Mouse (Mus musculus): Measurements from ENCODE around the gene Gp9.

DNA sequence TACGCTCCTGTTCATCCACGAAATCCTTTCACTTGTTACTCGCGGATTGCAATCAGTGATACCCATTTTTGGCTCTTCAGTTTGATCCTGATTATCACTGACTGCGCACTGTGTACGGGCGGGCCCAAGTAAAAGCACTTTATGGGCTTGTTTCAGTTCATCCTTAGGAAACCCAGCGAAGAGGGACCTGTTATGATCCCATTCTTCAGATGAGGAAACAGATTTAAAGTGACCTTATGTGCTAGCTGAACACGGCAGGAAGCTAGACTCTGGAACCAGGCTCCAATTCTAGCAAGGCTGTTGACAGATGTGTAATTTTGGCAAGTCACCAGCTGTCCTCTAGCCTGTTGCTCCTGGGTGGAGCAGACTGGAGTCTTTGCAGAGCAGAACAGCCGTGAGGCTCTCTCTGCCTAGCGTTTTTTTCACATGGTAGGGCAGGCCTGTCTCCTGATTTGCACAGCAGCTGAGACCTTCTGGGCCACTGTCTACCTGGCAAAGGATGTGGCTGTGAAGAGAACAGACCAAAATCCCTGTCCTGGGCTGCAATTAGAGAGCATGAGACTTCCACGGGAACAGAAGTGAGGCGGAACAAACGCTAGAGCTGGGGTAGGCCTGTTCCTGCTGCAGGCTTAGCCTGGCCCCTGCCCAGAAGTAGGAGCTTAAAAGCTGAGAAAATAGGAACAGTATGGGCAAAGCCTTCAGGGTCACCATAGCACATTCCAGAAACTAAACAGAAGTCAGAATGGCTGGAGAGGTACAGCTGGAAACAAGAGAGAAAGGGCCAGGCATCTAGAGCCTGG is 44.5 kb upstream of the Gp9 start:
- no peak for TF ChIP-seq POLR2A (IDR thresholded peaks at IDR 0.05; ENCODE audit: insufficient read length, low read depth)
- TF ChIP-seq POLR2AphosphoS2 (IDR thresholded peaks at IDR 0.05; ENCODE audit: insufficient read length, low read depth) = no peak
- TF ChIP-seq E2F4 (IDR thresholded peaks at IDR 0.05; ENCODE audit: insufficient read depth) = no peak
- TF ChIP-seq CEBPB (IDR thresholded peaks at IDR 0.05; ENCODE audit: insufficient read depth, poor library complexity, severe bottlenecking) = no peak
- TF ChIP-seq MAX (IDR thresholded peaks at IDR 0.05; ENCODE audit: low read depth) = no peak
- TF ChIP-seq TCF12 (IDR thresholded peaks at IDR 0.05; ENCODE audit: insufficient read depth, poor library complexity, severe bottlenecking) = no peak

All from myocyte (in vitro differentiated cells).